Mouse (Mus musculus) embryonic fibroblast, embryonic 13.5 days (primary cell): Measurements from ENCODE around the gene Clasrp. TPM values are rescaled to one million over a fixed set of nuclear protein-coding genes. Genes with fewer than 3 reads are reported as not detected.

Source experiments
- H3K27ac ChIP-seq: 2 replicates; pipeline ENCODE4 v1.5.1; 2012; ENCODE audit warnings: low read length, control low read depth, inconsistent platforms; ENCODE audit not compliant: insufficient read depth
- H3K4me1 ChIP-seq: 2 replicates; pipeline ENCODE4 v1.6.1; 2011; ENCODE audit warnings: low read length; ENCODE audit not compliant: control insufficient read depth, insufficient read depth
- H3K4me3 ChIP-seq: 2 replicates; pipeline ENCODE4 v1.5.1; 2011; ENCODE audit warnings: mild to moderate bottlenecking, control low read depth, low read length; ENCODE audit not compliant: insufficient read depth
- CTCF ChIP-seq: IDR thresholded peaks from 2 replicates; pipeline ENCODE4 v1.5.1; 2011; ENCODE audit warnings: mild to moderate bottlenecking, control low read depth, low read length, moderate library complexity, borderline replicate concordance; ENCODE audit not compliant: insufficient read depth
- POLR2A ChIP-seq: IDR thresholded peaks from 2 replicates; pipeline ENCODE4 v1.6.1; 2011; ENCODE audit warnings: low read depth, mild to moderate bottlenecking, control low read depth, low read length, moderate library complexity
- polyA plus RNA-seq: library from polyadenylated mRNA; stranded (reverse); fragments of >200 nt; gene quantifications from 2 replicates; pipeline ENCODE4 v1.2.4, GENCODE M21; 2011; ENCODE audit warnings: low read depth; ENCODE audit not compliant: missing spikeins, insufficient read length

The Clasrp gene
- polyA plus RNA-seq, 1 experiment = 38.1 TPM

- no peak for TF ChIP-seq POLR2A
- no peak for TF ChIP-seq CTCF
- Histone ChIP-seq H3K27ac (no peak overlapping the region), H3K4me1 (no peaks in the 10 kb centered on the region), H3K4me3 (no peak overlapping the region)
Observed at GRCm38 (mm10) chr7:19565803-19566202, 38.5 kb downstream of the Clasrp start.

- Histone ChIP-seq H3K4me1 (peaks cover 3% of the 10 kb centered on the region; the same call in 1 of the 2 replicates), H3K4me3 (no peak overlapping the region), H3K27ac (no peak overlapping the region)
- TF ChIP-seq POLR2A (no peak), CTCF (peak; percentile 32; the same call in 1 of the 2 replicates)
Observed at GRCm38 (mm10) chr7:19564455-19564854, 39.8 kb downstream of the Clasrp start.

GRCm38 (mm10) chr7:19563884-19564283, 40.4 kb downstream of the Clasrp start:
- TF ChIP-seq CTCF (no peak), POLR2A (no peak)
- no peak overlapping the region for H3K4me3 ChIP-seq
- peaks cover 3% of the 10 kb centered on the region; the same call in 1 of the 2 replicates for H3K4me1 ChIP-seq
- H3K27ac ChIP-seq = no peak overlapping the region

DNA sequence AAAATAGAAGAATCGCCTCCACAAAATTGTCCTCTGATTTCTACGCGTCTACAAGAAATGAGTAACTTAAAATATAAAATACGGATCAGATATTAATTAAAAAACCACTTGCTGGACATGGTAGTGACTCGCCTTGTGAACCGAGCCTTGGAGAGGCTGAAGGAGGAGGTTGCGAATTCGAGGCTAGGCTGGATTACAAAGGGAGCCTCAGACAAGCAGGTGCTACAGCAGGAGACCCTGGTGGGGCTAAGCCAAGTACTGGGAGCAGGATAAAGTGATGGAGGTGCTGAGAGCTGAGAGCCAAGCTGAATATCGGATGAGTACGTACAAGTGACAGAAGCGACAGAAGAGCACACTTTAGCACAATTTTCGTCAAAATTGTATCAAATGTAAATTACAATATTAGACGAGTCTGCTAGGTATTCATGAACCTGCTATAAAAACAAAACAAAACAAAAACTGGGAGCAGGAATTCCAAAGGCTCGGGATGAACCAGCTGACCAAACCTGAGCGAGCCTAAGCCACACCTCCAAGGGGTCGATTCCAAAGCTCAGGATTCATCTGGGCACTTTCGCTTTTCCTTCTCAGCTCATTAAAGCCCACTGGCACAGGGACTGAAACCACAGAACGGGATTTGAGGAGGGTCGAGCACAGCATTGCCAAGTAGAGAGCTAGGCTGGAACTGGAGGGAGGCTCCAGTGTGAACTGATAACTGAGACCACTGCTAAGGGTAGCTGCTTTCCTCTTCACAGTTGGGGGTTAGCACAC, 41.5 kb downstream of the Clasrp start, which contains the start of gene Ppp1r37:
Gene Ppp1r37, minus strand, starts transcription at position 434 of the 768 bp plus-strand sequence.
- TF ChIP-seq POLR2A (peak; percentile 31), CTCF (no peak)
- Histone ChIP-seq H3K4me1 (peaks cover 3% of the 10 kb centered on the region; the same call in 1 of the 2 replicates), H3K27ac (peak within 1 kb of the TSS; percentile 88), H3K4me3 (peak within 1 kb of the TSS; percentile 99)

- peak overlapping the region; percentile 88 for H3K27ac ChIP-seq
- TF ChIP-seq POLR2A (peak; percentile 53), CTCF (no peak)
- H3K4me1 ChIP-seq = peaks cover 3% of the 10 kb centered on the region; the same call in 1 of the 2 replicates
- H3K4me3 ChIP-seq = peak overlapping the region; percentile 99
Observed at GRCm38 (mm10) chr7:19561765-19562642, 42.3 kb downstream of the Clasrp start.

DNA sequence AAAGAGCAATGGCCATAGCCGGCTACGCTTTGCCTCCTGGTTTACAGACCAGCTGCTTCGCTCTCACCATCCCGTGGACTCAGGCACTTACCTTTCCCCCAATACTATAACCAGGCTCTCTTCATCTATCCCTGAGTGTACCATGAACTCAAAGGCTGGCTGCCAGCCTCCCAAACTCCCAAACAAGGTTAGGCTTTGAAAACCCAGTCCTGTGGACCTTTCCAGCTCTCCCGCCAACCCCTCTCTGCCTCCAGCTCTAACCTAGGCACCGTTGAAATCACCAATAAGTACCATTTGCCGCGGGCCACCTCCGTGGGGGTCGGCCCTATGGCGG, 42.9 kb downstream of the Clasrp start:
- Histone ChIP-seq H3K27ac (peak overlapping the region; percentile 88), H3K4me3 (peak overlapping the region; percentile 99), H3K4me1 (peaks cover 3% of the 10 kb centered on the region; the same call in 1 of the 2 replicates)
- TF ChIP-seq CTCF (no peak), POLR2A (no peak)

DNA sequence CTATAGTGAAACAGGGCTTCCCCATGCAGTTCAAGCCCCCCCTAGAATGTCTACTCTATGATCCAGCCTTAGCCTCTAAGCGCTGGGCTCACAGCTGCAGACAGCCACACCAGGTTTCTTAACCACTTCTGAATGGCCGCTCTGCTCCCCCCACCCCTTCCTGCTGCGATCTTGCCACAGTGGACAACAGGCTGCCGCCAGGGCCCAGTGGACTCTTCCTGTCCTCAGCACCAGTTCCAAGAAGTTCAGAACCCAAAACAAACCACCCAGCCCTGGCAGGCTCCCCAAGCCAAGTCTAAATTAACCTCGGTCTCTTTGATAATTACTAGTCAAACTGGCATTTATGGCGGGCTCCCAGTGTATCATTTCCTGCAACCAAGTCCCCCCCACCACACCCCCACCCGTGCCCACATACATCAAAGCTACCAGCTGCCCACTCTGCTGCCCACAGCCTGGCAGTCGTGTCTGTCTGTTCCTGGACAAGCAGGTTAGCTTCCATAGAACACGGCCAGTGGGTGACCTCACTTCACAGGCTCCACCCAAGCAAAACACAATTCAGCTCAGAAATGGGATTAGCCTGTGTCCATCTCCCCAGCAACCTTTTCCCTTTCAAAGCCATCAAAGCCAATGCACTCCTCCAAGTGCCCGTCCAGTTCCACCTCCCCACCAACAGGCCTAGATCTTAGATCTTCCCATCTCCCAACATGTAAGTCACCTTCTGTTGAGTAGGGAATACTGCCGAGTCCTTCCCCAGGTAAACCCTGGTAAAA, 43.6 kb downstream of the Clasrp start:
- Histone ChIP-seq H3K4me1 (peaks cover 3% of the 10 kb centered on the region; the same call in 1 of the 2 replicates), H3K4me3 (peak overlapping the region; percentile 99), H3K27ac (no peak overlapping the region)
- TF ChIP-seq POLR2A (no peak), CTCF (no peak)

DNA sequence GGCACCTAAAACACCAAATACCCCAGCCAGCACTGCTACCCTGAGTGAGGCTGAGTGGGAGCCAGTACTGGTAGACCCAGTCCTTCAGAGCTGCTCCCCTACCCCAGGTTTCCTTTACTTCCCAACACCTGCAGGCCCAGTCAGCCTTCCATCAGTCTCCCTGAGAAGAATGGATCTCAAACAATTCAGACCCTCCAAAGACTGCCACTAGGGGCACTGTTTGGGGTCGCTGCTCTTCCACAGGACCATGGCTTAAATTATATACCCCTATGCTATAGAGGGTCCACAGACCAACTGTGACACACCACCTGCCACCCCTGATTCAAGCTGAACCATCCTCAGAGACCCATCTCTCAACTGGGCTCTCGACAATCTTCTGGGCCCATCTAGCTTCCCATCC, 45.3 kb downstream of the Clasrp start:
- H3K27ac ChIP-seq = no peak overlapping the region
- H3K4me1 ChIP-seq = peaks cover 3% of the 10 kb centered on the region; the same call in 1 of the 2 replicates
- no peak overlapping the region for H3K4me3 ChIP-seq
- TF ChIP-seq POLR2A (no peak), CTCF (no peak)

DNA sequence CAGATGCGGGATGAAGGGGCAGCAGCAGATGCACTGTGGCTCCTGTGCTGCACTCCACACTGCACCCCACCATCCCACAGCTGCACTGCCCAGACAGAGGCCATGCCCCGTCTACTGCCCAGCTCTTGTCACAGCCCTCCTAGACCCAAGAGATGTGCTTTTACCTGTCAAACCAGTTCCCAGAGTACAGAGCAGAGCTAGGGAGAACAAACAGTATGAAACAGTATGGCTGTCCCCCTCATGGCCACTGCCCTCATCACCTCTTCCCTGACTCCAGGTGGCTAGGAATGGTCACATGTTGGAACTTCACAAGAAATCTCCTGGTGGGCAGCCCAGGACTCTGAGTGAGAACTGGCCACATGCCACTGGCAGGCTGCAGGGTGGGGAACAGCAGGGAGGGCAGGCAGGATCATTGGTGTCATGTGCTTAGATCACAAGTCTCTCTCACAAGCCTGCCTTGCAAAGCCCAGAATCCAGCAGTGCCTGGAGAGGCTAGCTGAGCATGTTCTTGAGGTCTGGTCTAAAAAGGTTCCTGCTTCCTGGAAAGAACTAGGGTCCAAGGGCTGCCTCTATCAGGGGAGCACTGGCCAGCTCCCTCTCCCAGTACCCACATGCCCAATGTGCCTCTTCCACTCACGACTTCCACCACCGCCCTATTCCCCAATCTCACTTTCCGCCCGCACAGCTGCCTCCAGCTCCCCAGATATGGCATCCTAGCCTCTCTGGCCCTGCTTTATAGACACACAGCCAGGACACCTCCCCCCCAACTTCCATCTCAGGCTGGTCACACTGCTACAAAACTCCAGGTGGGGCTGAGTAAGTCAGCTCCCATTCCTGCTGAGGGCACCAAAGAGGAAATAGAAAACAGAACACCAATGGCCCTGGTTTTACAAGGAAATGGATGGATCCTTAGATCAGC, 46.0 kb downstream of the Clasrp start:
- TF ChIP-seq CTCF (no peak), POLR2A (no peak)
- no peak overlapping the region for H3K4me3 ChIP-seq
- H3K27ac ChIP-seq = no peak overlapping the region
- H3K4me1 ChIP-seq = peaks cover 3% of the 10 kb centered on the region; the same call in 1 of the 2 replicates
